Mouse (Mus musculus): ENCODE measurements at regions not wholly inside any gene's neighbourhood (a gene's known extent, or its start where the extent isn't known, plus 50 kb on each side); places are given as distances from the start of the nearest gene placed in this dataset.
"Not testable (repeated sequence)": the region's sequence is repeated elsewhere in the genome, so short reads cannot be mapped to it uniquely, and the experiment has no call there.

DNA sequence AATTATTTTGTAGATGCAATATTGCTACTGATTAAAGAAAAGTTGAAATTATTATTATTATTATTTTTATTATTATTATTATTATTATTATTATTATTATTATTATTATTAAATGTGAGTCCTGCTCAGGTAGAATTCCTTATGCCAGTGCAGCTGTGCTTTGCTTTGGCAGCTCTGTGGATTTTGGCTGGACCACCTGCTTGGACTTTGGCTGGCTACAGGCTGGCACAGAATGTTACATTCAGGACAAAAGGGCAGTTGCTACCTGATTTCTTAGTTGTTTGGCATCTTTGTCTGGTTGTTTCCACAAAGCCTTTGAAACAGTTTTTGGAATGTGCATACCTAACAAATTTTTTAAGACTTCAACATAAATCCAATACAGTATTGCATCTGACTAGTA is 307.7 kb upstream of the Adamts5 start:
- Histone ChIP-seq H3K4me3 (replicated peaks; ENCODE audit: extremely low read depth, low read depth, low read length) (no peak overlapping the region), H3K4me1 (ENCODE audit: control insufficient read depth, insufficient read depth, low read length) (no peaks in the 10 kb centered on the region)
- DNase-seq: no peak
- TF ChIP-seq POLR2A (IDR thresholded peaks at IDR 0.05; ENCODE audit: borderline replicate concordance, extremely low read depth, low read depth, low read length): no peak
- TF ChIP-seq CTCF (IDR thresholded peaks at IDR 0.05; ENCODE audit: insufficient read depth, low read length): no peak

DNA sequence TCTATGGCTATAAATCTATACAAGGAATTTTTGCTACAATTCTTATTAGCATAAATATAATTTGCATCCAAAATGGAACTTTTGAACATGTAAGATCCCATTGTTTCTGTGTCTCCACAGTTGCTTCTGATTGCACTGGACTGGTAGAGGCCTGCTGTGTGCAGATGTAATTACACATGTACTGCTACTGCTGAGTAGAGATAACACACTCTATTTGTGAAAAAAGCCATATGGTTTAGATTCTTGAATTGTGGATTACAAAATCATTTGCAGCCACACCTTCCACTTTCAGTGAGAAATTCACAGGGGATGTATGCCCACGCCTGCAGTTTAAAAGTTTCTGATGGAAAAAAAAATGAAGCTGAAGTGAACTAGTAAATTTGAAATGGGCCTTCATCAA is 288.2 kb upstream of the Adamts5 start:
- Histone ChIP-seq H3K4me1 (ENCODE audit: control insufficient read depth, insufficient read depth, low read length) (no peaks in the 10 kb centered on the region), H3K4me3 (replicated peaks; ENCODE audit: extremely low read depth, low read depth, low read length) (no peak overlapping the region)
- WGBS: 96% methylated on average over 1 of the region's 1 CpGs
- TF ChIP-seq POLR2A (IDR thresholded peaks at IDR 0.05; ENCODE audit: borderline replicate concordance, extremely low read depth, low read depth, low read length) (no peak), CTCF (IDR thresholded peaks at IDR 0.05; ENCODE audit: insufficient read depth, low read length) (no peak)
- DNase-seq: no peak

DNA sequence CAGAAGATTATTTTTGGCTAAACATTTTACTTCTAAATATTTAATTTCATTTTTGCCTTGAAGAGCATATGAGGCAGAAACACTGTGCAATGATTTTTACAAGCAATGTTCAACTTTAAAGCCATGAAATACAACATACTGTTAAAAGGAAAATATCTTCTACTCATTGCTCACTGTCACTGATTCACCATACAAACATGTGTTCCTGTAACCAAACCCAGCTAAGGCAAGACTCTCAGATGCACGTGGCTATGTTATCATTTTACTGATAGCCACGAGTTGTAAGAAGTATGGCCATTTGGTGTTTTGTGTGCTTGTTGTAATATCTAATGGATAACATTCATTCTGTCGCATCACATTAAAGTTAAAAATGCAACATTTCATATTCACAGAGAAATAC is 287.3 kb upstream of the Adamts5 start:
- Histone ChIP-seq H3K4me3 (replicated peaks; ENCODE audit: extremely low read depth, low read depth, low read length) (no peak overlapping the region), H3K4me1 (ENCODE audit: control insufficient read depth, insufficient read depth, low read length) (no peaks in the 10 kb centered on the region)
- 80% methylated on average over 3 of the region's 3 CpGs for WGBS
- no peak for DNase-seq
- TF ChIP-seq CTCF (IDR thresholded peaks at IDR 0.05; ENCODE audit: insufficient read depth, low read length) (no peak), POLR2A (IDR thresholded peaks at IDR 0.05; ENCODE audit: borderline replicate concordance, extremely low read depth, low read depth, low read length) (no peak)

DNA sequence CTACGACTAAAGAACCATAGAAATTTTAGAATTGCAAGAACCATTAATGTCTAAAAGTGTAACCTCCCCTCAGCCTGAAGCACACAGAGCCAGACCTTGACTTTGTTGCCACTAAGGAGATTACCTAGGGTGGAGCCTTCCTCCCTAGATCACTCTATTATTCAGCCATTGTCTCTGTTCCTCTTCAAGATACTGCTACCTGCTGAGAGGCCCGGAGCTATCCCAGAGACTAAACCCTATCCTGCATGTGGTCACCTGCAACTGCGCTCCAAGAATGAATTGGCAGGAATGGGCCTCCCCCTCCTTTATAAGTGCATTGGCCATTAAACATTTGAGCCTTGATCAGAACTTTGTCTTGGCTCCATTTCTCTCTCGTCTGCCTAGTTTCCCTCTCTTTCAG is 286.0 kb upstream of the Adamts5 start:
- DNase-seq; H3K4me1 ChIP-seq (ENCODE audit: control insufficient read depth, insufficient read depth, low read length); H3K4me3 ChIP-seq (replicated peaks; ENCODE audit: extremely low read depth, low read depth, low read length): not testable (repeated sequence)
- 79% methylated on average over 4 of the region's 4 CpGs for WGBS

DNA sequence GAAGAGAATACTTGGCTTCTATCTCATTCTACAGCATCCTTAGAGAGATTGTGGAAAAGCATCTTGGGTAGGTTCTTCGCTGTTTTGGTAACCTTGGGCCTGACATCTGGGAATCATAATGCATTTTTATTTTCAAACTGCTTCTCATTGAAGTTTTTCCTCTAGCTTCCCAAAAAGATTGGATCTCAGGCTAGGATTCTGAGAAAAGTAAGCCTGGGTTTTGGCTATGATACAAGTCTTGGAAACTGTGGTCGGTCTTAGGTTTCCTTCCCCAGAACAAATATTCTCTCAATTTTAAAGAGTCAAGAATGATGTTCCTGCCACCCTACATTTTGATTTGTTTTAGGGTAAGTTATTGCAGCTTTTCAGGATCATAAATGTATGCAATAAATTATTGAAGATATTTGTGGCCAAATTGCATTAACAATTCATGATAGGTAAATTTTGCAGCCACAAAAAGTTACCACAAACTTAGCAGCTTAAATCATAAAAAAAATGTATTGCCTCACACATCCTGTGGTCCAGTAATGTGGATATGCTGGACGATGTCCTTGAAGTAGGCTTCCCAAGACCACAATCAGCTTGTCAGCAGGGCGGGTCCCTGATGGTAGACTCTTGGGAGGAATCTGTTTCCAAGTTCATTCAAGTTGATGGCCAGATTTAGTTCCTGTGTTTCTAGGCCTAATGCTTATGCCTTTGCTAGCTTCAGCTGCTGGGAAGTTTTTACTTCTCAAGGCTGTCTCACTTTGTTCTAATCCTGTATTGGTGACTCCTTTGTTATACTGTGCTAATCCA is 257.6 kb upstream of the Adamts5 start:
- H3K4me3 ChIP-seq (replicated peaks; ENCODE audit: extremely low read depth, low read depth, low read length): no peak overlapping the region
- no peak for DNase-seq
- 82% methylated on average over 4 of the region's 4 CpGs for WGBS
- no peaks in the 10 kb centered on the region for H3K4me1 ChIP-seq (ENCODE audit: control insufficient read depth, insufficient read depth, low read length)
- TF ChIP-seq CTCF (IDR thresholded peaks at IDR 0.05; ENCODE audit: insufficient read depth, low read length): no peak
- TF ChIP-seq POLR2A (IDR thresholded peaks at IDR 0.05; ENCODE audit: borderline replicate concordance, extremely low read depth, low read depth, low read length): no peak

DNA sequence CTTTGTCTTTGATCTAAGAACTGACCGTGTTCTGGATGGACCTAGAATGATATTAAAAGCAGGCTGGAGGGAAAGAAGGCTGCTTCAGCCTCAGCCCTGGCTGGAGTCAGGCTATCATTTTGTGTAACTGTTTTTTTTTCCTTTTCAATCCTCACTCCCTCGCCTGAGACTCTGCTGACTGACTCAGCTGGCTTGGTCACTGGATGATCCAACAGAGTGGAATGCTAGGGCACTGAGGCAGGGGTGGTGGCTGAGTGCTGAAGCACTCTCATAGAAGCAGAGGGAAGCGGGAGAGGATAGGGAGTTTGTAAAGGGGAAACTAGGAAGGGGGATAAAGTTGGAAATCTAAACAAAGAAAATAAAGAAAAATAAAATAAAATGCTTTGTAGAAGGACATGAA is 236.5 kb upstream of the Adamts5 start:
- no peak overlapping the region for H3K4me3 ChIP-seq (replicated peaks; ENCODE audit: extremely low read depth, low read depth, low read length)
- no peaks in the 10 kb centered on the region for H3K4me1 ChIP-seq (ENCODE audit: control insufficient read depth, insufficient read depth, low read length)
- 42% methylated on average over 3 of the region's 3 CpGs for WGBS
- TF ChIP-seq POLR2A (IDR thresholded peaks at IDR 0.05; ENCODE audit: borderline replicate concordance, extremely low read depth, low read depth, low read length) (no peak), CTCF (IDR thresholded peaks at IDR 0.05; ENCODE audit: insufficient read depth, low read length) (no peak)
- DNase-seq: no peak

DNA sequence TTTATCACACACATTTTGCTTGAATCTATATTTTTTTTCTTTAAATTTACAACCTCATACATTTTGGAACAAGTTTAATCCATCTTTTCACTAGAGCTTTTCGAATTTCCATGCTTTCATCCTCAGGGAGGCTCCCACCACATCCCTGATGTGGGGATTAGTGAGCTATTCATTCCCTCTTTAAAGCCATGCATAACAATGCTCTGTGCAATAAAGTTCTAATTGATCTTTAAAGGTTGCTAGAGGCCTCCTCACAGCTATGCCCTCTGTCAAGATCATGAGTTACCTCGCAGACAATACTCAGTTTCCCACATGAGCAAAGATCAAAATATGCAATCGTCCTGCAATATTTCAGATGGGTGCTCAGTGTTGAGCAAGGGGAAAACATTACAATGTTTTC is 234.5 kb upstream of the Adamts5 start:
- WGBS: 64% methylated on average over 3 of the region's 3 CpGs
- TF ChIP-seq CTCF (IDR thresholded peaks at IDR 0.05; ENCODE audit: insufficient read depth, low read length) (no peak), POLR2A (IDR thresholded peaks at IDR 0.05; ENCODE audit: borderline replicate concordance, extremely low read depth, low read depth, low read length) (no peak)
- H3K4me1 ChIP-seq (ENCODE audit: control insufficient read depth, insufficient read depth, low read length): no peaks in the 10 kb centered on the region
- no peak overlapping the region for H3K4me3 ChIP-seq (replicated peaks; ENCODE audit: extremely low read depth, low read depth, low read length)
- no peak for DNase-seq

DNA sequence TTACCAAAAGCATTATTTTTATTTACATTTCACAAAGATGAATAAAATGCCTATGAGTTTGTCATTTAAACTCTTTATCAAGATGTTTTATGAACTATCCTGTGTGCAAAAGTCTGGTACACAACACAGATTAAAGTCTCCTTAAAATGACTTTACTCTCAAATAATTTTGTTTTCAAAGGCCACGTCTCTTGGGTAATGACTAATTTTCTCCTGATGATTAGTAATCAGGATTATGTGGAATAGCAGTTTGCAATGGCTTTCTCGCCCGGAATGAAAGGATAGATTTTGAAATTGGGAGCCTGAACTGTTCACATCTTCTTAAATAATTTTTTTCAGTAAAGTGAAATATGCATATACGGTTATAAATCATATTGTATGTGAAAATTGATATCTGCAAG is 225.8 kb upstream of the Adamts5 start:
- no peak overlapping the region for H3K4me3 ChIP-seq (replicated peaks; ENCODE audit: extremely low read depth, low read depth, low read length)
- no peaks in the 10 kb centered on the region for H3K4me1 ChIP-seq (ENCODE audit: control insufficient read depth, insufficient read depth, low read length)
- TF ChIP-seq CTCF (IDR thresholded peaks at IDR 0.05; ENCODE audit: insufficient read depth, low read length) (no peak), POLR2A (IDR thresholded peaks at IDR 0.05; ENCODE audit: borderline replicate concordance, extremely low read depth, low read depth, low read length) (no peak)
- DNase-seq: no peak
- WGBS: 80% methylated on average over 4 of the region's 4 CpGs

DNA sequence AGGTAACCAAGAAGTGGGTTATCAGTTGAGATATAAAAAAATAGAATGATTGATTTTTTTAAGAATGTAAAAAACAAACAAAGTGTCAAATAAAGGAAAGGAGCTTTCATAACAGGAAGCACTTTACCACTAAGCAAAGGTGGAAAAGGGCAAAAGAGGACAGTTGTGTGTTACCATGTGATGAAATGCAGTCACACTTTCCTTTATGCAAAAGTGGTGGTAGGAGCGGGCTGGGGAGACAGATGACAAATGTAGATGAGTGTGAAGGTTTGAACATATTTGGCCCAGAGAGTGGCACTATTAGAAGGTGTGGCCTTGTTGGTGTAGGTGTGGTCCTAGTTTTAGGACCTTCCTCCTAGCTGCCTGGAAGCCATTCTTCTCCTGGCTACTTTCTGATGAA is 222.6 kb upstream of the Adamts5 start:
- TF ChIP-seq POLR2A (IDR thresholded peaks at IDR 0.05; ENCODE audit: borderline replicate concordance, extremely low read depth, low read depth, low read length) (no peak), CTCF (IDR thresholded peaks at IDR 0.05; ENCODE audit: insufficient read depth, low read length) (no peak)
- no peak for DNase-seq
- 70% methylated on average over 1 of the region's 1 CpGs for WGBS
- Histone ChIP-seq H3K4me3 (replicated peaks; ENCODE audit: extremely low read depth, low read depth, low read length) (no peak overlapping the region), H3K4me1 (ENCODE audit: control insufficient read depth, insufficient read depth, low read length) (no peaks in the 10 kb centered on the region)

DNA sequence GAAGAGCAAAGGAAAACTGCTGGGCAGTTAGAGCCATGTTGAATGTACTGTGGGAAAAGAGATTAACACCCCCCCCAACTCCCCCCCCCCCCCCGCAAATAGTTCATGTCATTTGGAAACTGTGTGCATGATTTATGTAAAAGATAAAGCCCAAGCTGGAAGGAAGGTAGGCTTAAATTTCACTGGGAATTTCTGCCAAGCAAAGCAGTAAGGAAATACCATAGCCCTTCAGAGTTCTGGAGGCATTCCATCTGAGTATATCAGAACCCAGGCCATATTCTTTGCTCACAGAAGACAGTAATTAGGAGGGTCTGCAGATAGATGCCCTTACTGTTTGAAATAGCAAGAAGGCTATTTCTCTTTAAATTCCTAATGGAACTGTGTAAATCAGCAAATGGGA is 221.3 kb upstream of the Adamts5 start:
- WGBS: 29% methylated on average over 1 of the region's 1 CpGs
- DNase-seq: no peak
- no peak for TF ChIP-seq CTCF (IDR thresholded peaks at IDR 0.05; ENCODE audit: insufficient read depth, low read length)
- no peak for TF ChIP-seq POLR2A (IDR thresholded peaks at IDR 0.05; ENCODE audit: borderline replicate concordance, extremely low read depth, low read depth, low read length)
- Histone ChIP-seq H3K4me1 (ENCODE audit: control insufficient read depth, insufficient read depth, low read length) (no peaks in the 10 kb centered on the region), H3K4me3 (replicated peaks; ENCODE audit: extremely low read depth, low read depth, low read length) (no peak overlapping the region)

Measured in lung, adult 2 months (tissue).